16 mouse cellular contexts compared by ENCODE assay signal in the genomic region with DNA sequence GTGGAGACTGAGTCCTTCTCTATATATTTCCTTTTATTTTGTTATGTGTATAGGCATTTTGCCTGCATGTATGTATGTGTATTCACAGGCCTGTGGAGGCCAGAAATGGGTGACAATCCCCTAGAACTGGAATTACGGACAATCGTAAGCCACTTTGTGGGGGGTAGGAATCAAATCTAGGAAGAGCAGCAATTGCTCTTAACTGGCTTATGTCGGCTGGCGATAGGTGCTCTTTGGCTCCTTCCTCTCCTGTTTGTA.
"Had no signal": no experiment of that assay in that cellular context is flagged by ENCODE, and none has a peak within 500 bp of the region (broad histone marks: within the 10 kb centered on the region; RNA-seq: fewer than 3 reads in every experiment).

No protein-coding gene starts in this region.

- H3K4me1 ChIP-seq: midbrain, embryonic 10.5 days; neural tube, embryonic 12.5 days had no signal

- H3K4me2 ChIP-seq: lung, embryonic 14.5 days; neural tube, embryonic 12.5 days had no signal

- H3K9me3 ChIP-seq: midbrain, embryonic 10.5 days; neural tube, embryonic 12.5 days had no signal

- H3K27me3 ChIP-seq: neural tube, embryonic 12.5 days had no signal

- H3K9ac ChIP-seq: lung, embryonic 14.5 days; neural tube, embryonic 12.5 days had no signal

- H3K36me3 ChIP-seq: midbrain, embryonic 10.5 days; neural tube, embryonic 12.5 days had no signal

- DNase-seq: lung, adult 18-20 months; lung, embryonic 14.5 days; lung, postnatal 10 days; lung, postnatal 4 days; midbrain, embryonic 14.5 days; right cerebral cortex, adult 18-20 months; right cerebral cortex, postnatal 25 days; right cerebral cortex, postnatal 4 days; spleen, adult 18-20 months; thymus, adult 18-20 months; thymus, postnatal 14 days; thymus, postnatal 36 days had no signal

- H3K27ac ChIP-seq: midbrain, embryonic 10.5 days; neural tube, embryonic 12.5 days had no signal

- ATAC-seq: midbrain, embryonic 16.5 days had no signal

- H3K4me3 ChIP-seq: midbrain, embryonic 10.5 days; myocyte; neural tube, embryonic 12.5 days had no signal
